13 mouse cellular contexts compared by ENCODE assay signal in genomic region chr1:88575291-88575690, GRCm38 (mm10).
A peak's percentile ranks its signal among the peaks of the same experiment; 100 is the strongest.
DNase-seq lines count a peak whose midpoint lies in the region; ATAC-seq lines count a peak whose summit lies in the region.
"Had no signal": no experiment of that assay in that cellular context is flagged by ENCODE, and none has a peak within 500 bp of the region (broad histone marks: within the 10 kb centered on the region; RNA-seq: fewer than 3 reads in every experiment).

No protein-coding gene starts in this region.

- H3K4me2 ChIP-seq in heart, embryonic 11.5 days = peak overlapping the region; percentile 45; the same call in 1 of the 2 replicates
- peak overlapping the region; percentile 24 for H3K4me2 ChIP-seq in lung, embryonic 16.5 days (ENCODE audit: low read depth, low read length)

- H3K27me3 ChIP-seq in heart, embryonic 11.5 days (ENCODE audit: control insufficient read depth, insufficient read depth, low read length) = no peaks in the 10 kb centered on the region
- no peaks in the 10 kb centered on the region for H3K27me3 ChIP-seq in lung, embryonic 16.5 days (ENCODE audit: control insufficient read depth, insufficient read depth, low read depth, low read length)
- 0 out of 2 replicates have a peak, but pooled peaks cover 9% of the 10 kb centered on the region for H3K27me3 ChIP-seq in hindbrain, embryonic 10.5 days (ENCODE audit: insufficient read depth, poor library complexity, severe bottlenecking)

- no peak overlapping the region for H3K4me3 ChIP-seq in heart, embryonic 11.5 days (ENCODE audit: low read depth, low read length)
- no peak overlapping the region for H3K4me3 ChIP-seq in lung, embryonic 16.5 days (ENCODE audit: low read length)
- no peak overlapping the region for H3K4me3 ChIP-seq in macrophage (ENCODE audit: inconsistent target)
- H3K4me3 ChIP-seq in hindbrain, embryonic 10.5 days = no peak overlapping the region

- H3K9ac ChIP-seq in heart, embryonic 11.5 days (ENCODE audit: low read depth, low read length) = no peak overlapping the region; the same call in 1 of the 2 replicates
- H3K9ac ChIP-seq in lung, embryonic 16.5 days (ENCODE audit: low read length) = peak overlapping the region; percentile 38; the same call in 1 of the 2 replicates
- H3K9ac ChIP-seq: forebrain, postnatal 0 days had no signal

- no peak for DNase-seq in heart, postnatal 25 days (ENCODE audit: low spot score)
- DNase-seq in lung, adult 18-20 months = no peak
- no peak for DNase-seq in hindbrain, embryonic 10.5 days (ENCODE audit: low spot score)
- no peak for DNase-seq in retina, embryonic 14.5 days (ENCODE audit: low spot score)
- DNase-seq: cerebellum, adult 18-20 months; forebrain, postnatal 0 days; left cerebral cortex, postnatal 4 days; right cerebral cortex, postnatal 25 days had no signal

- H3K27ac ChIP-seq in heart, embryonic 11.5 days (ENCODE audit: low read depth, low read length) = no peak overlapping the region
- no peak overlapping the region for H3K27ac ChIP-seq in lung, embryonic 16.5 days (ENCODE audit: low read length)
- H3K27ac ChIP-seq in macrophage = peak overlapping the region; percentile 57
- H3K27ac ChIP-seq in hindbrain, embryonic 10.5 days = no peak overlapping the region
- H3K27ac ChIP-seq: hindbrain, postnatal 0 days had no signal

- intact Hi-C loops in heart, postnatal 25 days (cut with DNase I) = loop anchor here (5.0 kb wide), 1 partner anchor 82 kb away; no protein-coding TSS in a partner anchor

- ATAC-seq in heart, embryonic 11.5 days (replicated peaks; ENCODE audit: insufficient number of reproducible peaks, low FRiP score, low TSS enrichment) = no peak
- no peak for ATAC-seq in lung, embryonic 16.5 days (ENCODE audit: low read depth)
- ATAC-seq in activated CD4-positive, CD25-positive, alpha-beta regulatory T cell, adult 4 months = peak; percentile 51
- ATAC-seq: forebrain, postnatal 0 days; hindbrain, postnatal 0 days had no signal

- no peaks in the 10 kb centered on the region; the same call in 1 of the 2 replicates for H3K4me1 ChIP-seq in heart, embryonic 11.5 days (ENCODE audit: control insufficient read depth, insufficient read depth, low read length)
- peaks cover 20% of the 10 kb centered on the region for H3K4me1 ChIP-seq in lung, embryonic 16.5 days (replicated peaks; ENCODE audit: control insufficient read depth, insufficient read depth, low read length)
- H3K4me1 ChIP-seq in hindbrain, embryonic 10.5 days (replicated peaks) = peaks cover 3% of the 10 kb centered on the region; the same call in 1 of the 2 replicates

- no peaks in the 10 kb centered on the region for H3K36me3 ChIP-seq in heart, embryonic 11.5 days (ENCODE audit: control insufficient read depth, insufficient read depth, low read length)
- H3K36me3 ChIP-seq in lung, embryonic 16.5 days (ENCODE audit: control insufficient read depth, insufficient read depth, low read length) = no peaks in the 10 kb centered on the region
- H3K36me3 ChIP-seq in macrophage (ENCODE audit: inconsistent target) = no peaks in the 10 kb centered on the region
- H3K36me3 ChIP-seq in hindbrain, embryonic 10.5 days = 0 out of 2 replicates have a peak, but pooled peaks cover 2% of the 10 kb centered on the region

- no peaks in the 10 kb centered on the region for H3K9me3 ChIP-seq in heart, embryonic 11.5 days (replicated peaks; ENCODE audit: control insufficient read depth, low read length)
- H3K9me3 ChIP-seq in lung, embryonic 16.5 days (ENCODE audit: control insufficient read depth, low read length) = 0 out of 2 replicates have a peak, but pooled peaks cover 2% of the 10 kb centered on the region
- H3K9me3 ChIP-seq in hindbrain, embryonic 10.5 days = peaks cover 7% of the 10 kb centered on the region

- no peaks in the 10 kb centered on the region for H3K79me2 ChIP-seq in macrophage (ENCODE audit: inconsistent target)

- WGBS in heart, embryonic 11.5 days (ENCODE audit: insufficient replicate concordance) = 63% methylated on average over 4 of the region's 4 CpGs
- WGBS in lung, embryonic 16.5 days = 48% methylated on average over 4 of the region's 4 CpGs
- 73% methylated on average over 4 of the region's 4 CpGs for WGBS in macrophage (ENCODE audit: missing documents)
- 69% methylated on average over 4 of the region's 4 CpGs for WGBS in hindbrain, embryonic 10.5 days
